Mouse (Mus musculus) neural tube, embryonic 14.5 days (tissue): Measurements from ENCODE around the gene Calhm4. TPM values are rescaled to one million over a fixed set of nuclear protein-coding genes. Genes with fewer than 3 reads are reported as not detected.

Experiments
- ATAC-seq: fragments of 200-750 bp; cut with Nextera tagmentation; 2 replicates; pipeline ENCODE4 v1.8.0; 2017; ENCODE audit warnings: low read depth, mild to moderate bottlenecking, moderate TSS enrichment, moderate library complexity
- H3K27ac ChIP-seq: fragments of 300-500 bp; sonication (generic); 2 replicates; pipeline ENCODE4 v1.5.1; 2014; ENCODE audit warnings: low read depth, mild to moderate bottlenecking, control low read depth, low read length, moderate library complexity, mixed read lengths
- H3K27me3 ChIP-seq: fragments of 300-500 bp; sonication (generic); 2 replicates; pipeline ENCODE4 v1.6.1; 2014; ENCODE audit warnings: low read length; ENCODE audit not compliant: control insufficient read depth, insufficient read depth
- H3K36me3 ChIP-seq: fragments of 300-500 bp; sonication (generic); 2 replicates; pipeline ENCODE4 v1.6.1; 2014; ENCODE audit warnings: low read length, mixed read lengths; ENCODE audit not compliant: control insufficient read depth, insufficient read depth
- H3K4me1 ChIP-seq: fragments of 300-500 bp; sonication (generic); 2 replicates; pipeline ENCODE4 v1.6.1; 2014; ENCODE audit warnings: low read length; ENCODE audit not compliant: control insufficient read depth, insufficient read depth
- H3K4me2 ChIP-seq: fragments of 300-500 bp; sonication (generic); 2 replicates; pipeline ENCODE4 v1.6.1; 2014; ENCODE audit warnings: mild to moderate bottlenecking, low read depth, low read length, control low read depth
- H3K4me3 ChIP-seq: fragments of 300-500 bp; sonication (generic); 2 replicates; pipeline ENCODE4 v1.5.1; 2014; ENCODE audit warnings: low read depth, low read length, control low read depth, mixed read lengths
- H3K9ac ChIP-seq: fragments of 300-500 bp; sonication (generic); replicated peaks from 2 replicates; pipeline ENCODE4 v1.6.1; 2014; ENCODE audit warnings: low read depth, mild to moderate bottlenecking, control low read depth, low read length, mixed read lengths
- H3K9me3 ChIP-seq: fragments of 300-500 bp; sonication (generic); 2 replicates; pipeline ENCODE4 v1.6.1; 2016; ENCODE audit warnings: low read length; ENCODE audit not compliant: control insufficient read depth
- WGBS: fragments of 180-500 bp; shearing (Covaris S2); extraction: QIAGEN DNeasy Blood & Tissue Kit; methylation state at CpG from one replicate; pipeline ENCODE4 v1.1.7; 2014; 5-methylcytosine and 5-hydroxymethylcytosine counted together
- polyA plus RNA-seq: library from polyadenylated mRNA; unstranded; fragments of >200 nt; fragmentation: Nextera tagmentation; extraction: Ambion mirVana; gene quantifications from 2 replicates; pipeline ENCODE4 v1.2.1, GENCODE M21; 2014

The Calhm4 gene
- not detected in 2 replicates for polyA plus RNA-seq

DNA sequence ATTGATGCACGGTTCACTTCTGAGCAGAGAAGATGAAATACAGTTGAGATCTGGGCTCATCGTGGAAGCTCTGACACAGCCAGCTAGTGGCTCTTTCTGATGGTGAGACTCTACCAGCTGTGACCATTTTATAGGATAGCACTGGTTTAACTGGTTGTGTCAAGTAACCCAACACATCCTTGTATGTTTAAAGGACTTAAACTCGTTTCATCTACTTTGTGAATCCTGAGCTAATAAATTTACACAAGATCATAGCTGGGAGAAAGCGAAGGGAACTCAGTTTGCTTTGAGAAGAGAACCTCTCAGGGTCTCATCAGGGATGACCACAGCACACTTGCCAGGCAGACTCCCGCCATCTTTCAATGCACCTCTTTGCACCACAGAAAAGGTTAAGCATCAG lies at the start of gene Calhm4:
Gene Calhm4 (minus strand): TSS at position 101 of the 400 bp plus-strand sequence.
- Histone ChIP-seq H3K4me2 (no peak within 1 kb of the TSS), H3K4me3 (no peak within 1 kb of the TSS), H3K36me3 (no peaks in the 10 kb centered on the region), H3K9ac (no peak within 1 kb of the TSS), H3K4me1 (no peaks in the 10 kb centered on the region), H3K9me3 (no peaks in the 10 kb centered on the region), H3K27me3 (no peaks in the 10 kb centered on the region), H3K27ac (no peak within 1 kb of the TSS)
- WGBS = 89% methylated on average over 5 of the region's 5 CpGs
- no peak for ATAC-seq

DNA sequence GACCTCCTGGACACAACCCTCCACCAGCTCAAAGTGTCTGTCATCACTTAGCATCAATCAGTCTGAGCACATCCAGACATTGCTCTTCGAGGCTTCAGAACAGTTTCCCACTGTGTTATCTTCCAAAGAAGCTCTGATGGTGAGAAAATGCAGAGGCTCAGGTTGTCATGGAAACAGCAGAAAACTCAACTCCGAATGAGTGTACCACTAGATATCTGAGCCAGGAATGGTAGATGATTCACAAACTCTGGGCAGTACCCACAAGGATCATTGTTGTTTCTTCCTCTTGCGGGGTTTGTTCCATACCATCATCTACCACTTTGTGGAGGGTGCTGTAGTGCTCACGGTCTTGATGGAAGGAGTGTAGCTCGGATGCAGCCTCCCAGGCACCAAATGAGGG lies 47.8 kb upstream of the Calhm4 start:
- 81% methylated on average over 5 of the region's 5 CpGs for WGBS
- ATAC-seq = no peak
- no peak overlapping the region for H3K27ac ChIP-seq

GRCm38 (mm10) chr10:34090481-34090880 lies 46.4 kb upstream of the Calhm4 start:
- Histone ChIP-seq H3K4me3 (no peak overlapping the region), H3K4me1 (no peaks in the 10 kb centered on the region), H3K36me3 (no peaks in the 10 kb centered on the region), H3K9me3 (no peaks in the 10 kb centered on the region), H3K9ac (no peak overlapping the region), H3K27ac (no peak overlapping the region), H3K4me2 (no peak overlapping the region), H3K27me3 (no peaks in the 10 kb centered on the region)
- ATAC-seq = no peak
- 74% methylated on average over 1 of the region's 1 CpGs for WGBS

More for the DNA sequence above, 47.8 kb upstream of the Calhm4 start:
- no peak overlapping the region for H3K4me3 ChIP-seq
- no peak overlapping the region for H3K9ac ChIP-seq
- H3K27me3 ChIP-seq = no peaks in the 10 kb centered on the region
- no peaks in the 10 kb centered on the region for H3K36me3 ChIP-seq
- H3K4me2 ChIP-seq = no peak overlapping the region
- H3K9me3 ChIP-seq = no peaks in the 10 kb centered on the region
- H3K4me1 ChIP-seq = no peaks in the 10 kb centered on the region

DNA sequence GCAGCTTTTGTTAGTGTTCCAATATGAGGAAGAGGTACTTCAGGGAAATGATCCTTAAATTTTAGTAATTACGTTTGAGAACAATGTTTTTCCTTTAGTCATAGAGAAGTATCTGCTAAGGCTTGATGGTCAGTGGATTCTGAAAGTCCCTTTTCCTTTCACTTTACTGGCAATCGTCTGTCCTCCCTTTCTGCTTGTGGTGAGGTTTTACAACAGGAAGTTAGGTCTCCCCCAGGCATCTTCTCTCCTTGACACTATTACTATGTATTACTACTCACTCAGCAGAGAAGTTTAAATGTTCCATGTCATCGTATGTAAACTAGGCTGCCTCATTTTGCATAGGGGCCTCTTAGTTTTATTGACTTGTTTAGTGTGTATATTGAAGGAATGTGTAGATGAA lies 45.4 kb upstream of the Calhm4 start:
- Histone ChIP-seq H3K4me1 (no peaks in the 10 kb centered on the region), H3K27ac (no peak overlapping the region), H3K4me2 (no peak overlapping the region), H3K9me3 (no peaks in the 10 kb centered on the region), H3K36me3 (no peaks in the 10 kb centered on the region), H3K9ac (no peak overlapping the region), H3K27me3 (no peaks in the 10 kb centered on the region), H3K4me3 (no peak overlapping the region)
- 67% methylated on average over 3 of the region's 3 CpGs for WGBS
- ATAC-seq = no peak

- H3K9me3 ChIP-seq = no peaks in the 10 kb centered on the region
- ATAC-seq = no peak
- WGBS = 89% methylated on average over 2 of the region's 2 CpGs
- H3K4me2 ChIP-seq = no peak overlapping the region
- H3K9ac ChIP-seq = no peak overlapping the region
- no peak overlapping the region for H3K27ac ChIP-seq
- H3K36me3 ChIP-seq = no peaks in the 10 kb centered on the region
- no peak overlapping the region for H3K4me3 ChIP-seq
- no peaks in the 10 kb centered on the region for H3K4me1 ChIP-seq
- H3K27me3 ChIP-seq = no peaks in the 10 kb centered on the region
Measured at GRCm38 (mm10) chr10:34088515-34088914, 44.4 kb upstream of the Calhm4 start.

DNA sequence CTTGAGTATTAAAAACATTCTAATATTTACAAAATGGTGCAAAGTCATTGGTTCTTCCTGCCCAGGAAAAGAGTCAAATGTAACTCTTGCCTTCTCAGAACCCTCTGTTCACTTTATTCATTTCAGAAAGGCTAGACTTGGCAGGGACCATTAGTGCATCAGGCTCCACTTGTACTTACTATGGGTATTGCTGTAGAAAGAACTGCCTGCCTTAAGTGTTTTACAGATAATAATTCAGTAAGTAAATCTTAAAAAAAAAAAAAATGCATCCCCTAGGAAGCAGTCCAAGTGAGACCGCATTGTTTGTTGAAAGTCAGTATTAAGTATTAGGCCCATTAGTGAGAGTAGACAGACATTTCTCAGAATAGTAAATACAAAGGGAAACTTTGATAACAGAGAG lies 42.4 kb upstream of the Calhm4 start:
- Histone ChIP-seq H3K36me3 (no peaks in the 10 kb centered on the region), H3K4me2 (no peak overlapping the region), H3K4me1 (no peaks in the 10 kb centered on the region), H3K9me3 (no peaks in the 10 kb centered on the region), H3K27ac (no peak overlapping the region), H3K4me3 (no peak overlapping the region), H3K9ac (no peak overlapping the region), H3K27me3 (no peaks in the 10 kb centered on the region)
- no peak for ATAC-seq
- 80% methylated on average over 1 of the region's 1 CpGs for WGBS

DNA sequence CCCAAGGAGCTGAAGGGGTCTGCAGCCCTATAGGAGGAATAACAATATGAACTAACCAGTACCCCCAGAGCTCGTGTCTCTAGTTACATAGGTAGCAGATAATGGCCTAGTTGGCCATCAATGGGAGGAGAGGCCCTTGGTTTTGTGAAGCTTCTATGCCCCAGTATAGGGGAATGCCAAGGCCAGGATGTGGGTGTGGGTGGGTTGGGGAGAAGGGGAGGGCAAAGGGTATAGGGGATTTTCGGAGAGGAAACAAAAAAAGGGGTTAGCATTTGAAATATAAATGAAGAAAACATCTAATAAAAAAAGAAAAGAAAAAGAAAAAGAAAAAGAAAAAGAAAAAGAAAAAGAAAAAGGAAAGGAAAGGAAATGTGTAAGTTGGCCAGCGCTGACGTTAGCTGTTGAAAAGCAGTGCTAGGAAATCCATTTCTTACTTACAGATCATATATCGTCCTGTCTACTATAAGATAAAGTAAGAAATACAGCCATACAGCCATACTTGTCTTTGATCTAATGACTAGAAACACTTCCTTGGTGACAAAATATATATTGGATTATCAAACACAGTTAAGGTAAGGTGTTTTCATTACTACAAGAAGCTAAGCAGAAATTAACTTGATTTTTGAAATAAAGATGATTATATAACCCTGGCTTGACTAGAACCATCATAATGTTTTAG lies 30.6 kb upstream of the Calhm4 start:
- no peak for ATAC-seq
- no peak overlapping the region for H3K4me2 ChIP-seq
- H3K27me3 ChIP-seq = no peaks in the 10 kb centered on the region
- no peak overlapping the region for H3K4me3 ChIP-seq
- WGBS = 86% methylated on average over 5 of the region's 5 CpGs
- no peak overlapping the region for H3K27ac ChIP-seq
- H3K36me3 ChIP-seq = no peaks in the 10 kb centered on the region
- no peaks in the 10 kb centered on the region for H3K9me3 ChIP-seq
- H3K9ac ChIP-seq = no peak overlapping the region
- no peaks in the 10 kb centered on the region for H3K4me1 ChIP-seq

DNA sequence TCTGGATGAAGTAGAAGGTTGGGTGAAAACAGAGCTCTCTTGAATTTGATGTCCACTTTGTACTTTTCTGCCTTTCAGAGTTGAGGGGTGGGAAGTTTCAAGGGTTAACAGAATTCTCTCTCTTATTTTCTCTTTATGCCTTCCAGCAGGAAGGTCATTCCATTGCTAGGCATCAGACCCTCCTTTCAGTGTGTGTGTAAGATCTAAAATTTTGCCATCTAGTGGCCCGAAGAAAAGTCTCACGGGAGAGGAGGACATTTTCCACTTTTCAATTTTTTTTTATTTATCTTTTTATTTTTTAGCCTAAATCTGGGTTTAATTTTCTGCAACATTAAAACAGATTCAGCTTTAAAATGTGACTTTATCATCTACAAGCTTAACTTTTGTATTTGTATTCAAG lies 27.5 kb upstream of the Calhm4 start:
- no peak overlapping the region for H3K4me2 ChIP-seq
- no peak overlapping the region for H3K4me3 ChIP-seq
- no peak for ATAC-seq
- H3K36me3 ChIP-seq = no peaks in the 10 kb centered on the region
- WGBS = 68% methylated on average over 2 of the region's 2 CpGs
- H3K9ac ChIP-seq = no peak overlapping the region
- H3K4me1 ChIP-seq = no peaks in the 10 kb centered on the region
- H3K27me3 ChIP-seq = no peaks in the 10 kb centered on the region
- no peaks in the 10 kb centered on the region for H3K9me3 ChIP-seq
- no peak overlapping the region for H3K27ac ChIP-seq

- no peaks in the 10 kb centered on the region for H3K9me3 ChIP-seq
- WGBS = 65% methylated on average over 5 of the region's 5 CpGs
- H3K27me3 ChIP-seq = no peaks in the 10 kb centered on the region
- H3K36me3 ChIP-seq = no peaks in the 10 kb centered on the region
- no peak overlapping the region for H3K4me3 ChIP-seq
- no peak for ATAC-seq
- no peak overlapping the region for H3K4me2 ChIP-seq
- no peak overlapping the region for H3K27ac ChIP-seq
- H3K4me1 ChIP-seq = no peaks in the 10 kb centered on the region
- H3K9ac ChIP-seq = no peak overlapping the region
Measured at GRCm38 (mm10) chr10:34070999-34071492, 26.9 kb upstream of the Calhm4 start.
